8 mouse cellular contexts compared by ENCODE assay signal in genomic region chr15:42914099-42914498, GRCm38 (mm10).
DNase-seq lines count a peak whose midpoint lies in the region; ATAC-seq and TF ChIP-seq lines count a peak whose summit lies in the region.

No protein-coding gene starts in this region.

- H3K4me3 ChIP-seq in intestine, embryonic 14.5 days (ENCODE audit: low read depth, low read length) = no peak overlapping the region
- H3K4me3 ChIP-seq in intestine, embryonic 15.5 days (replicated peaks) = no peak overlapping the region
- H3K4me3 ChIP-seq in embryonic fibroblast, embryonic 13.5 days (ENCODE audit: insufficient read depth, low read length) = no peak overlapping the region
- no peak overlapping the region for H3K4me3 ChIP-seq in hindbrain, embryonic 15.5 days
- no peak overlapping the region for H3K4me3 ChIP-seq in thymus, adult 2 months (ENCODE audit: control insufficient read depth, insufficient read depth, low read length)

- H3K4me1 ChIP-seq in intestine, embryonic 14.5 days (replicated peaks; ENCODE audit: control insufficient read depth, insufficient read depth, low read length) = no peaks in the 10 kb centered on the region
- no peaks in the 10 kb centered on the region for H3K4me1 ChIP-seq in intestine, embryonic 15.5 days (replicated peaks)
- no peaks in the 10 kb centered on the region for H3K4me1 ChIP-seq in embryonic fibroblast, embryonic 13.5 days (ENCODE audit: control insufficient read depth, insufficient read depth, low read length)
- no peaks in the 10 kb centered on the region for H3K4me1 ChIP-seq in hindbrain, embryonic 15.5 days (replicated peaks)
- no peaks in the 10 kb centered on the region for H3K4me1 ChIP-seq in thymus, adult 2 months (replicated peaks; ENCODE audit: control insufficient read depth, insufficient read depth, low read length)

- H3K9ac ChIP-seq in intestine, embryonic 14.5 days (ENCODE audit: low read length) = no peak overlapping the region
- no peak overlapping the region for H3K9ac ChIP-seq in intestine, embryonic 15.5 days
- no peak overlapping the region for H3K9ac ChIP-seq in hindbrain, embryonic 15.5 days

- no peak for TF ChIP-seq POLR2A in embryonic fibroblast, embryonic 13.5 days (IDR thresholded peaks at IDR 0.05; ENCODE audit: low read depth, low read length)
- no peak for TF ChIP-seq POLR2A in thymus, adult 2 months (IDR thresholded peaks at IDR 0.05; ENCODE audit: control insufficient read depth, extremely low read depth, insufficient read depth, low read length, poor library complexity)

- H3K27ac ChIP-seq in intestine, embryonic 14.5 days (ENCODE audit: low read depth) = no peak overlapping the region
- H3K27ac ChIP-seq in intestine, embryonic 15.5 days = no peak overlapping the region
- no peak overlapping the region for H3K27ac ChIP-seq in embryonic fibroblast, embryonic 13.5 days (ENCODE audit: insufficient read depth, low read length)
- H3K27ac ChIP-seq in hindbrain, embryonic 15.5 days (replicated peaks) = no peak overlapping the region
- no peak overlapping the region for H3K27ac ChIP-seq in thymus, adult 2 months (ENCODE audit: control insufficient read depth, insufficient read depth, low read length)

- no peaks in the 10 kb centered on the region for H3K36me3 ChIP-seq in intestine, embryonic 14.5 days (ENCODE audit: control insufficient read depth, insufficient read depth, low read length)
- H3K36me3 ChIP-seq in intestine, embryonic 15.5 days = no peaks in the 10 kb centered on the region
- H3K36me3 ChIP-seq in hindbrain, embryonic 15.5 days = no peaks in the 10 kb centered on the region
- H3K36me3 ChIP-seq in thymus, adult 2 months (ENCODE audit: control insufficient read depth, insufficient read depth, low read length) = no peaks in the 10 kb centered on the region

- H3K4me2 ChIP-seq in intestine, embryonic 14.5 days (ENCODE audit: low read length) = no peak overlapping the region
- no peak overlapping the region for H3K4me2 ChIP-seq in intestine, embryonic 15.5 days (replicated peaks)
- H3K4me2 ChIP-seq in hindbrain, embryonic 15.5 days = no peak overlapping the region

- H3K27me3 ChIP-seq in intestine, embryonic 14.5 days (replicated peaks; ENCODE audit: control insufficient read depth, insufficient read depth, low read length) = no peaks in the 10 kb centered on the region
- no peaks in the 10 kb centered on the region for H3K27me3 ChIP-seq in intestine, embryonic 15.5 days (replicated peaks)
- H3K27me3 ChIP-seq in hindbrain, embryonic 15.5 days = no peaks in the 10 kb centered on the region
- H3K27me3 ChIP-seq in thymus, adult 2 months (ENCODE audit: control insufficient read depth, insufficient read depth, low read length) = no peaks in the 10 kb centered on the region

- peak; percentile 85 for DNase-seq in intestine, embryonic 14.5 days (ENCODE audit: low spot score)
- DNase-seq in brain, adult 2 months (ENCODE audit: low read depth, low spot score) = peak; percentile 78
- peak; percentile 76 to 81 for DNase-seq in left cerebral cortex, postnatal 25 days (ENCODE audit: low spot score in 2 of 2)
- peak; percentile 28 for DNase-seq in naive thymus-derived CD4-positive, alpha-beta T cell, adult 2 months (ENCODE audit: low read depth)
- peak; percentile 53 for DNase-seq in thymus, adult 2 months

- intact Hi-C loops in left cerebral cortex, postnatal 25 days (cut with DNase I) = loop anchor here (2.0 to 10.0 kb wide), 3 partner anchors 209 to 927 kb away; no protein-coding TSS in a partner anchor

- ATAC-seq in intestine, embryonic 14.5 days (replicated peaks; ENCODE audit: low FRiP score, low TSS enrichment, low read depth) = no peak
- ATAC-seq in intestine, embryonic 15.5 days = no peak
- peak; percentile 63; the same call in 1 of the 2 replicates for ATAC-seq in hindbrain, embryonic 15.5 days (ENCODE audit: low FRiP score, low read depth)

- 12% methylated on average over 3 of the region's 3 CpGs for WGBS in intestine, embryonic 14.5 days
- WGBS in intestine, embryonic 15.5 days = 8% methylated on average over 3 of the region's 3 CpGs
- WGBS in hindbrain, embryonic 15.5 days = 10% methylated on average over 3 of the region's 3 CpGs
- 16% methylated on average over 3 of the region's 3 CpGs for WGBS in thymus, adult 2 months

- no peaks in the 10 kb centered on the region for H3K9me3 ChIP-seq in intestine, embryonic 14.5 days (ENCODE audit: control insufficient read depth, low read length)
- H3K9me3 ChIP-seq in intestine, embryonic 15.5 days = no peaks in the 10 kb centered on the region
- no peaks in the 10 kb centered on the region for H3K9me3 ChIP-seq in hindbrain, embryonic 15.5 days

- TF ChIP-seq CTCF in embryonic fibroblast, embryonic 13.5 days (IDR thresholded peaks at IDR 0.05; ENCODE audit: borderline replicate concordance, insufficient read depth, low read length) = peak; percentile 47; the same call in 1 of the 2 replicates
- TF ChIP-seq CTCF in thymus, adult 2 months (IDR thresholded peaks at IDR 0.05; ENCODE audit: borderline replicate concordance, control insufficient read depth, extremely low read depth, insufficient read depth, low read length, poor library complexity) = no peak

Comparison
In these comparisons a context has a peak if more than half of its experiments do, and no peak if none do; other contexts are left out.
1. DNase-seq: peak in every context shown above with its lines; median percentile 85 in intestine, embryonic 14.5 days; 78 in left cerebral cortex, postnatal 25 days; 78 in brain, adult 2 months; 53 in thymus, adult 2 months; 28 in naive thymus-derived CD4-positive, alpha-beta T cell, adult 2 months.